Mouse (Mus musculus): ENCODE results near the gene Rftn1. TPM values are rescaled to one million over a fixed set of nuclear protein-coding genes. Genes with fewer than 3 reads are reported as not detected.

Gene Rftn1
- polyA plus RNA-seq (2017; shearing (Covaris generic)), result 55.5 TPM

DNA sequence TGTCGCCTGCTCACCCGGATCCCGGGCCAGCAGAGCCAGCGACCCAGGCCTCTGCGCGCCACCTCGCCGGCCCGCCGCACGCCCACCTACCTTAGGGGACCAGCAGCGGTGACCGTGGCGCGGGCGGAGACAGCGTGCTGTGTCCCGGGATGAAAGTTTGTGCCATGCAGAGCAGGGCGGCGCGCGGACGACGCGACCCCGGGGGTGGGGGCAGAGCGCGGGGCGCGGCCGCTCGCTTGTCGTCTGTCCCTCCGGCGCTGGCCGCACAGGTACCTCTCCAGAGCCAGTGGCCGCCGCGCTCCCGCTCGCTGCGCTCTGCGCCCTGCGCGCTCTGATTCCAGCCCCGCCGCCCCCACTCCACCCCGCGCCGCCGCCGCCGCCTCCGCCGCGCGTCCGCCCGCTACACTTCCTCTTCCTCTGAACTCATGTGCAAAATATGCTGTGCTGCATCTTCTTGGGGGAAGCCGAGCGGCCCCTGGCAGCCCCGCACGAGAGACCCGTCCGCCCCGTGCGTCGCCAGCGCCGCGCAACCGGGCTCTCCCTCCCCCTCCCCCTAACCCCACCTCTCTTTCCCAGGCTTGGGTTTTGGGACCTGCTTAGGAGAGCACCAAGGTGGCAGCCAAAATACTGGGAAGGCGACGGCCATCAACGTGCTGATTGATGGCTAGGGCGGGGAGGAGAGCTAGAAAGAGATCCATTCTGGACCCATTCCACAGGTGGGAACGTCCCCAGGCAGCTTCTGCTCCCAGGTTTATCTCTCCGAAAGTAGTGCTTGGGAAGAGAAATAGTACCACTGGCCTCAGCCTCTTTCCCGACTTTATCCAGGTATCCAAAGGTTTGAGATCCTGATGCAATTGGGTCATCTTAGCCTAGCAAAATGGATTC lies at the start of gene Rftn1:
Rftn1 (minus strand) TSS at position 544 of the 885 bp plus-strand sequence.

Other genes starting within 250 kb of the Rftn1 start
- 0.51 TPM for gene Dazl, start 103.0 kb upstream of the Rftn1 start, polyA plus RNA-seq (2017; shearing (Covaris generic))